Mouse (Mus musculus): ENCODE data around the gene Armc12. TPM values are rescaled to one million over a fixed set of nuclear protein-coding genes. Genes with fewer than 3 reads are reported as not detected.
A peak's percentile ranks its signal among the peaks of the same experiment; 100 is the strongest.

Armc12 gene
- polyA plus RNA-seq, 1 experiment, result not detected

GRCm38 (mm10) chr17:28522623-28523354 is 7.8 kb upstream of the Armc12 start:
- no peak for TF ChIP-seq MYOD1 (IDR thresholded peaks at IDR 0.05; ENCODE audit: control insufficient read depth, insufficient read length, low read depth)
- TF ChIP-seq CTCF (IDR thresholded peaks at IDR 0.05; ENCODE audit: control insufficient read depth, insufficient read depth, insufficient read length), result no peak
- TF ChIP-seq MAX (IDR thresholded peaks at IDR 0.05), result no peak
- H3K36me3 ChIP-seq (ENCODE audit: control insufficient read depth, insufficient read depth), result no peaks in the 10 kb centered on the region
- no peaks in the 10 kb centered on the region for H3K79me3 ChIP-seq (ENCODE audit: low read depth)
- no peaks in the 10 kb centered on the region for H3K27me3 ChIP-seq (ENCODE audit: control insufficient read depth, insufficient read depth, insufficient read length)
- peak overlapping the region; percentile 56 for H3ac ChIP-seq (ENCODE audit: control insufficient read depth, insufficient read length, low read depth)
- peak overlapping the region; percentile 43 for H3K4me3 ChIP-seq (ENCODE audit: insufficient read depth, poor library complexity, severe bottlenecking)
- H3K79me2 ChIP-seq (ENCODE audit: control insufficient read depth, insufficient read depth), result no peaks in the 10 kb centered on the region

- H3ac ChIP-seq (ENCODE audit: control insufficient read depth, insufficient read length, low read depth), result peak overlapping the region; percentile 42
- H3K27me3 ChIP-seq (ENCODE audit: control insufficient read depth, insufficient read depth, insufficient read length), result no peaks in the 10 kb centered on the region
- H3K79me2 ChIP-seq (ENCODE audit: control insufficient read depth, insufficient read depth), result no peaks in the 10 kb centered on the region
- no peaks in the 10 kb centered on the region for H3K79me3 ChIP-seq (ENCODE audit: low read depth)
- TF ChIP-seq CTCF (IDR thresholded peaks at IDR 0.05; ENCODE audit: control insufficient read depth, insufficient read depth, insufficient read length) (no peak), MYOD1 (IDR thresholded peaks at IDR 0.05; ENCODE audit: control insufficient read depth, insufficient read length, low read depth) (no peak), USF1 (IDR thresholded peaks at IDR 0.05; ENCODE audit: low read depth) (no peak), FOSL1 (IDR thresholded peaks at IDR 0.05; ENCODE audit: insufficient read depth, low read length, poor library complexity, severe bottlenecking) (no peak), MYOG (IDR thresholded peaks at IDR 0.05; ENCODE audit: control insufficient read depth, extremely low read depth, insufficient read length) (no peak), CEBPB (IDR thresholded peaks at IDR 0.05; ENCODE audit: low read depth) (no peak), MAX (IDR thresholded peaks at IDR 0.05) (no peak)
- no peaks in the 10 kb centered on the region for H3K36me3 ChIP-seq (ENCODE audit: control insufficient read depth, insufficient read depth)
- H3K4me3 ChIP-seq (ENCODE audit: insufficient read depth, poor library complexity, severe bottlenecking), result peak overlapping the region; percentile 43
These were observed 7.1 kb upstream of the Armc12 start for GRCm38 (mm10) chr17:28523355-28524008.

GRCm38 (mm10) chr17:28524009-28524695 is 6.5 kb upstream of the Armc12 start:
- H3K27me3 ChIP-seq (ENCODE audit: control insufficient read depth, insufficient read depth, insufficient read length), result no peaks in the 10 kb centered on the region
- TF ChIP-seq MAX (IDR thresholded peaks at IDR 0.05) (no peak), MYOG (IDR thresholded peaks at IDR 0.05; ENCODE audit: control insufficient read depth, extremely low read depth, insufficient read length) (no peak), CEBPB (IDR thresholded peaks at IDR 0.05; ENCODE audit: low read depth) (no peak), CTCF (IDR thresholded peaks at IDR 0.05; ENCODE audit: control insufficient read depth, insufficient read depth, insufficient read length) (no peak), MYOD1 (IDR thresholded peaks at IDR 0.05; ENCODE audit: control insufficient read depth, insufficient read length, low read depth) (no peak), FOSL1 (IDR thresholded peaks at IDR 0.05; ENCODE audit: insufficient read depth, low read length, poor library complexity, severe bottlenecking) (no peak), USF1 (IDR thresholded peaks at IDR 0.05; ENCODE audit: low read depth) (no peak)
- no peak overlapping the region for H3ac ChIP-seq (ENCODE audit: control insufficient read depth, insufficient read length, low read depth)
- H3K79me2 ChIP-seq (ENCODE audit: control insufficient read depth, insufficient read depth), result no peaks in the 10 kb centered on the region
- H3K79me3 ChIP-seq (ENCODE audit: low read depth), result no peaks in the 10 kb centered on the region
- H3K36me3 ChIP-seq (ENCODE audit: control insufficient read depth, insufficient read depth), result no peaks in the 10 kb centered on the region
- no peak overlapping the region for H3K4me3 ChIP-seq (ENCODE audit: insufficient read depth, poor library complexity, severe bottlenecking)

- Histone ChIP-seq H3ac (ENCODE audit: control insufficient read depth, insufficient read length, low read depth) (no peak overlapping the region), H3K79me2 (ENCODE audit: control insufficient read depth, insufficient read depth) (no peaks in the 10 kb centered on the region), H3K36me3 (ENCODE audit: control insufficient read depth, insufficient read depth) (no peaks in the 10 kb centered on the region), H3K79me3 (ENCODE audit: low read depth) (no peaks in the 10 kb centered on the region), H3K27me3 (ENCODE audit: control insufficient read depth, insufficient read depth, insufficient read length) (no peaks in the 10 kb centered on the region), H3K4me3 (ENCODE audit: insufficient read depth, poor library complexity, severe bottlenecking) (no peak overlapping the region)
- TF ChIP-seq MYOD1 (IDR thresholded peaks at IDR 0.05; ENCODE audit: control insufficient read depth, insufficient read length, low read depth) (no peak), MYOG (IDR thresholded peaks at IDR 0.05; ENCODE audit: control insufficient read depth, extremely low read depth, insufficient read length) (no peak), CTCF (IDR thresholded peaks at IDR 0.05; ENCODE audit: control insufficient read depth, insufficient read depth, insufficient read length) (no peak), USF1 (IDR thresholded peaks at IDR 0.05; ENCODE audit: low read depth) (no peak), FOSL1 (IDR thresholded peaks at IDR 0.05; ENCODE audit: insufficient read depth, low read length, poor library complexity, severe bottlenecking) (no peak), CEBPB (IDR thresholded peaks at IDR 0.05; ENCODE audit: low read depth) (no peak), MAX (IDR thresholded peaks at IDR 0.05) (no peak)
These were observed 5.7 kb upstream of the Armc12 start for GRCm38 (mm10) chr17:28524831-28525430.

- no peaks in the 10 kb centered on the region for H3K27me3 ChIP-seq (ENCODE audit: control insufficient read depth, insufficient read depth, insufficient read length)
- H3K36me3 ChIP-seq (ENCODE audit: control insufficient read depth, insufficient read depth), result no peaks in the 10 kb centered on the region
- H3K79me3 ChIP-seq (ENCODE audit: low read depth), result no peaks in the 10 kb centered on the region
- H3ac ChIP-seq (ENCODE audit: control insufficient read depth, insufficient read length, low read depth), result peak overlapping the region; percentile 27
- TF ChIP-seq MYOD1 (IDR thresholded peaks at IDR 0.05; ENCODE audit: control insufficient read depth, insufficient read length, low read depth), result no peak
- no peak for TF ChIP-seq FOSL1 (IDR thresholded peaks at IDR 0.05; ENCODE audit: insufficient read depth, low read length, poor library complexity, severe bottlenecking)
- no peak for TF ChIP-seq MAX (IDR thresholded peaks at IDR 0.05)
- TF ChIP-seq CEBPB (IDR thresholded peaks at IDR 0.05; ENCODE audit: low read depth), result no peak
- TF ChIP-seq USF1 (IDR thresholded peaks at IDR 0.05; ENCODE audit: low read depth), result no peak
- no peak for TF ChIP-seq MYOG (IDR thresholded peaks at IDR 0.05; ENCODE audit: control insufficient read depth, extremely low read depth, insufficient read length)
- no peak overlapping the region for H3K4me3 ChIP-seq (ENCODE audit: insufficient read depth, poor library complexity, severe bottlenecking)
- no peaks in the 10 kb centered on the region for H3K79me2 ChIP-seq (ENCODE audit: control insufficient read depth, insufficient read depth)
These were observed 3.2 kb upstream of the Armc12 start for GRCm38 (mm10) chr17:28527184-28528042.

Measured in C2C12 (cell line).